Mouse (Mus musculus) cortical plate, adult 2 months (tissue): ENCODE data around the gene Pced1b.

ENCODE experiments used
- CTCF ChIP-seq: fragments of 200-500 bp; IDR thresholded peaks from 2 replicates; pipeline ENCODE4 v1.5.1; 2011; ENCODE audit warnings: mild to moderate bottlenecking, control low read depth, low read length; ENCODE audit not compliant: insufficient read depth; ENCODE audit errors: extremely low read depth
- POLR2A ChIP-seq: fragments of 200-500 bp; IDR thresholded peaks from 2 replicates; pipeline ENCODE4 v1.6.1; 2011; ENCODE audit warnings: mild to moderate bottlenecking, low read length, control low read depth; ENCODE audit not compliant: insufficient read depth; ENCODE audit errors: extremely low read depth

DNA sequence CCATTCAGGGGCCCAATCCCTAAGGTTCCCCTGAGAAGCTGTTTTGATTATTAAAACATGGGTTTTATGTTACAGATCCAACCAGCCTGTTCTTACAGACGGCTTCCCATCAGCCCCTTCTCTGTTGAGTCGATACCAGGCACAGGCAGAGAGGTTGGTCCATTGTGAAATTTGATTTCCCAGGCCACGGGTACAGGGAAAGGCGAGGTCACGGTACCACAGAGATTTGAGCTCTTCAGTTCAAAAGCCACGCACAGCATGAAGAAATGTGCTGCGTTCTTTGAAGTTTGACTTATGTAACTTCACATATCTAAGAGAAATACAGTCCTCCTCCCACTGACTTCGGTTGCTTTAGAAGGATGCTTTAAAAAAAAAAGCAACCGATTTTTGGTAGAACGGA is 39.8 kb downstream of the Pced1b start:
- TF ChIP-seq CTCF (no peak), POLR2A (no peak)
